Mouse (Mus musculus): Measurements from ENCODE around the gene Manba. TPM values are rescaled to one million over a fixed set of nuclear protein-coding genes. Genes with fewer than 3 reads are reported as not detected.

Gene Manba
- polyA plus RNA-seq, 1 experiment from 2014 or later = 3.9 TPM

- H3K27ac ChIP-seq (replicated peaks) = no peak overlapping the region
- H3K4me1 ChIP-seq = peaks cover 10% of the 10 kb centered on the region
- no peak overlapping the region for H3K4me3 ChIP-seq
- WGBS = 66% methylated on average over 4 of the region's 4 CpGs
- no peak for DNase-seq (ENCODE audit: low spot score)
- no peaks in the 10 kb centered on the region for H3K27me3 ChIP-seq (ENCODE audit: low read depth, poor library complexity, severe bottlenecking)
- no peaks in the 10 kb centered on the region for H3K9me3 ChIP-seq (replicated peaks)
- H3K36me3 ChIP-seq = peaks cover 3% of the 10 kb centered on the region
Observed at GRCm38 (mm10) chr3:135579179-135579578, 93.8 kb downstream of the Manba start.

- peaks cover 15% of the 10 kb centered on the region for H3K36me3 ChIP-seq
- no peak overlapping the region for H3K27ac ChIP-seq (replicated peaks)
- no peaks in the 10 kb centered on the region for H3K9me3 ChIP-seq (replicated peaks)
- H3K27me3 ChIP-seq (ENCODE audit: low read depth, poor library complexity, severe bottlenecking) = no peaks in the 10 kb centered on the region
- H3K4me1 ChIP-seq = peaks cover 10% of the 10 kb centered on the region
- 86% methylated on average over 21 of the region's 21 CpGs for WGBS
- no peak overlapping the region for H3K4me3 ChIP-seq
- no peak for DNase-seq (ENCODE audit: low spot score)
Observed at GRCm38 (mm10) chr3:135580439-135581275, 95.2 kb downstream of the Manba start.

GRCm38 (mm10) chr3:135581606-135582117 lies 96.3 kb downstream of the Manba start:
- no peak overlapping the region for H3K4me3 ChIP-seq
- 13% methylated on average over 10 of the region's 10 CpGs for WGBS
- no peaks in the 10 kb centered on the region for H3K27me3 ChIP-seq (ENCODE audit: low read depth, poor library complexity, severe bottlenecking)
- H3K36me3 ChIP-seq = peaks cover 21% of the 10 kb centered on the region
- H3K9me3 ChIP-seq (replicated peaks) = no peaks in the 10 kb centered on the region
- peak overlapping the region; percentile 68 for H3K27ac ChIP-seq (replicated peaks)
- peaks cover 10% of the 10 kb centered on the region for H3K4me1 ChIP-seq
- peak; percentile 52 for DNase-seq (ENCODE audit: low spot score)

GRCm38 (mm10) chr3:135582246-135582645 lies 96.8 kb downstream of the Manba start:
- 88% methylated on average over 7 of the region's 7 CpGs for WGBS
- Histone ChIP-seq H3K27ac (replicated peaks) (no peak overlapping the region), H3K4me1 (peaks cover 10% of the 10 kb centered on the region), H3K27me3 (ENCODE audit: low read depth, poor library complexity, severe bottlenecking) (no peaks in the 10 kb centered on the region), H3K4me3 (no peak overlapping the region), H3K9me3 (replicated peaks) (no peaks in the 10 kb centered on the region), H3K36me3 (peaks cover 26% of the 10 kb centered on the region)
- no peak for DNase-seq (ENCODE audit: low spot score)

GRCm38 (mm10) chr3:135585482-135585881 lies 100.1 kb downstream of the Manba start:
- 0 out of 2 replicates have a peak overlapping the region, but pooled peaks have one; percentile 9 for H3K27ac ChIP-seq (replicated peaks)
- H3K27me3 ChIP-seq (ENCODE audit: low read depth, poor library complexity, severe bottlenecking) = no peaks in the 10 kb centered on the region
- 63% methylated on average over 6 of the region's 6 CpGs for WGBS
- H3K4me1 ChIP-seq = peaks cover 10% of the 10 kb centered on the region
- H3K4me3 ChIP-seq = no peak overlapping the region
- peaks cover 59% of the 10 kb centered on the region for H3K36me3 ChIP-seq
- DNase-seq (ENCODE audit: low spot score) = no peak
- H3K9me3 ChIP-seq (replicated peaks) = no peaks in the 10 kb centered on the region

- Histone ChIP-seq H3K27me3 (ENCODE audit: low read depth, poor library complexity, severe bottlenecking) (no peaks in the 10 kb centered on the region), H3K4me1 (peaks cover 10% of the 10 kb centered on the region), H3K36me3 (peaks cover 64% of the 10 kb centered on the region), H3K9me3 (replicated peaks) (no peaks in the 10 kb centered on the region), H3K27ac (replicated peaks) (no peak overlapping the region), H3K4me3 (no peak overlapping the region)
- 88% methylated on average over 2 of the region's 2 CpGs for WGBS
- no peak for DNase-seq (ENCODE audit: low spot score)
Observed at GRCm38 (mm10) chr3:135586060-135586459, 100.6 kb downstream of the Manba start.

GRCm38 (mm10) chr3:135586471-135586880 lies 101.1 kb downstream of the Manba start:
- H3K27me3 ChIP-seq (ENCODE audit: low read depth, poor library complexity, severe bottlenecking) = no peaks in the 10 kb centered on the region
- WGBS = 91% methylated on average over 4 of the region's 4 CpGs
- no peak for DNase-seq (ENCODE audit: low spot score)
- H3K9me3 ChIP-seq (replicated peaks) = no peaks in the 10 kb centered on the region
- peaks cover 68% of the 10 kb centered on the region for H3K36me3 ChIP-seq
- H3K4me1 ChIP-seq = peaks cover 6% of the 10 kb centered on the region
- H3K4me3 ChIP-seq = no peak overlapping the region
- no peak overlapping the region for H3K27ac ChIP-seq (replicated peaks)

GRCm38 (mm10) chr3:135590471-135590870 lies 105.1 kb downstream of the Manba start:
- H3K4me1 ChIP-seq = no peaks in the 10 kb centered on the region
- H3K4me3 ChIP-seq = no peak overlapping the region
- H3K27me3 ChIP-seq (ENCODE audit: low read depth, poor library complexity, severe bottlenecking) = no peaks in the 10 kb centered on the region
- H3K27ac ChIP-seq (replicated peaks) = no peak overlapping the region
- DNase-seq (ENCODE audit: low spot score) = no peak
- H3K9me3 ChIP-seq (replicated peaks) = no peaks in the 10 kb centered on the region
- 86% methylated on average over 4 of the region's 4 CpGs for WGBS
- H3K36me3 ChIP-seq = peaks cover 85% of the 10 kb centered on the region

- Histone ChIP-seq H3K9me3 (replicated peaks) (no peaks in the 10 kb centered on the region), H3K4me1 (no peaks in the 10 kb centered on the region), H3K4me3 (no peak overlapping the region), H3K27me3 (ENCODE audit: low read depth, poor library complexity, severe bottlenecking) (no peaks in the 10 kb centered on the region), H3K36me3 (peaks cover 81% of the 10 kb centered on the region), H3K27ac (replicated peaks) (no peak overlapping the region)
- WGBS = 85% methylated on average over 5 of the region's 5 CpGs
- no peak for DNase-seq (ENCODE audit: low spot score)
Observed at GRCm38 (mm10) chr3:135591376-135591775, 106.0 kb downstream of the Manba start.

- peaks cover 79% of the 10 kb centered on the region for H3K36me3 ChIP-seq
- no peak for DNase-seq (ENCODE audit: low spot score)
- no peaks in the 10 kb centered on the region for H3K9me3 ChIP-seq (replicated peaks)
- H3K4me1 ChIP-seq = no peaks in the 10 kb centered on the region
- H3K27ac ChIP-seq (replicated peaks) = no peak overlapping the region
- H3K4me3 ChIP-seq = no peak overlapping the region
- WGBS = 88% methylated on average over 4 of the region's 4 CpGs
- H3K27me3 ChIP-seq (ENCODE audit: low read depth, poor library complexity, severe bottlenecking) = no peaks in the 10 kb centered on the region
Observed at GRCm38 (mm10) chr3:135592011-135592410, 106.6 kb downstream of the Manba start.

GRCm38 (mm10) chr3:135594238-135594917 lies 109.0 kb downstream of the Manba start:
- DNase-seq (ENCODE audit: low spot score) = no peak
- no peaks in the 10 kb centered on the region for H3K4me1 ChIP-seq
- no peaks in the 10 kb centered on the region for H3K27me3 ChIP-seq (ENCODE audit: low read depth, poor library complexity, severe bottlenecking)
- H3K36me3 ChIP-seq = peaks cover 56% of the 10 kb centered on the region
- 80% methylated on average over 21 of the region's 21 CpGs for WGBS
- no peak overlapping the region for H3K4me3 ChIP-seq
- no peaks in the 10 kb centered on the region for H3K9me3 ChIP-seq (replicated peaks)
- H3K27ac ChIP-seq (replicated peaks) = no peak overlapping the region

GRCm38 (mm10) chr3:135597014-135597413 lies 111.6 kb downstream of the Manba start:
- DNase-seq (ENCODE audit: low spot score) = no peak
- no peak overlapping the region for H3K4me3 ChIP-seq
- H3K27ac ChIP-seq (replicated peaks) = peak overlapping the region; percentile 59; the same call in 1 of the 2 replicates
- H3K4me1 ChIP-seq = no peaks in the 10 kb centered on the region
- 53% methylated on average over 4 of the region's 4 CpGs for WGBS
- H3K36me3 ChIP-seq = peaks cover 54% of the 10 kb centered on the region
- no peaks in the 10 kb centered on the region for H3K27me3 ChIP-seq (ENCODE audit: low read depth, poor library complexity, severe bottlenecking)
- H3K9me3 ChIP-seq (replicated peaks) = no peaks in the 10 kb centered on the region

- Histone ChIP-seq H3K27ac (replicated peaks) (no peak overlapping the region), H3K36me3 (peaks cover 54% of the 10 kb centered on the region), H3K4me1 (no peaks in the 10 kb centered on the region), H3K9me3 (replicated peaks) (no peaks in the 10 kb centered on the region), H3K4me3 (no peak overlapping the region), H3K27me3 (ENCODE audit: low read depth, poor library complexity, severe bottlenecking) (no peaks in the 10 kb centered on the region)
- 78% methylated on average over 3 of the region's 3 CpGs for WGBS
- DNase-seq (ENCODE audit: low spot score) = no peak
Observed at GRCm38 (mm10) chr3:135598355-135598754, 112.9 kb downstream of the Manba start.
